Mouse (Mus musculus) right cerebral cortex, postnatal 10 days (tissue): Measurements from ENCODE around the gene Cdr1.

Source experiments
- DNase-seq, 2 experiments: peaks; one replicate each; pipeline ENCODE4 v3.0.0; 2021; ENCODE audit warnings: low spot score in 2 of 2

Cdr1 gene

DNA sequence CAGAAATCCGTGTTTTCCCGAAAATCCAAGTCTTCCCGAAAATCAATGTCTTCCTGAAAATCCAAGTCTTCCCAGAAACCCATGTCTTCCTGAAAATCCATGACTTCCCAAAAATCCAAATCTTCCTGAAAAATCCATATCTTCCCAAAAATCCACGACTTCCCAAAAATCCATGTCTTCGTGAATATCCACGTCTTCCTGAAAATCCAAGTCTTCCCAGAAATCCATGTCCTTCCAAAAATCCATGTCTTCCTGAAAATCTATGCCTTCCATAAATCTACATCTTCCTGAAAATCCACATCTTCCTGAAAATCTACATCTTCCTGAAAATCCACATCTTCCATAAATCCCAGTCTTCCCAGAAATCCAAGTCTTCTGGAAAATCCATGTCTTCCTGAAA is at the start of gene Cdr1:
Gene Cdr1, minus strand, starts transcription at position 101 of the 400 bp plus-strand sequence.
- DNase-seq, result no peak

DNA sequence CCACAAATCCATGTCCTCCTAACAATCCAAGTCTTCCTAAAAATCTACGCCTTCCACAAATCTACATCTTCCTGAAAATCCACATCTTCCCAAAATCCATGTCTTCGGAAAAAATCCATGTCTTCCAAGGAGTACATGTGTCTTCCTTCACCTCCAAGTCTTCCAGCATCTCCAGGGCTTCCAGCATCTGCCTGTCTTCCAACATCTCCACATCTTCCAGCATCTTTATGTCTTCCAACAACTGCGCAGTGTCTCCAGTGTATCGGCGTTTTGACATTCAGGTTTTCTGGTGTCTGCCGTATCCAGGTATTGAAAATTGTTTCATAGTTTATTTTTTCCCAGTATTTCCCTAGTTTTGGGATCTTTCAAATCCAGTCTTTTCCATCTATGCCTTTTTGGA is 511 bp upstream of the Cdr1 start:
- DNase-seq, result no peak

DNA sequence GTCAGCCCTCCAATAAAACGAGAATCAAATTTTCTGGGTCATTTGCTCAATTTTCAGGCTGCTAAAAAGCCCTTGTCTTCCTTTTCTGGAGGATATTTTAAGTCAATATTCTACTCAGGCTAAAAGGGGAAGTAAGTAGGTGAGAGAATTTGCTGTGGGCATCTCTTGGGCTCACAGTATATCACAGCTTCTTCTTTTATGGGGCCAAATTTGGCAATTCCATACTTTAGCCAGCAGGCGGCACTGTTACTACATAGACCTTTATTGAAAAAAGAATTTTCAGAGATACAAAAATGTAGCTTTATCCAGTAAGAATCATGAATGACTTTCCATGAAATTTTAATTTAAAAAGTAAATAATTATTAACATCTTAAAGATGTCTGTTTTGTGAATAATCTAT is 18.8 kb downstream of the Cdr1 start:
- peak in 1 of 2 experiments; percentile 28 for DNase-seq

DNA sequence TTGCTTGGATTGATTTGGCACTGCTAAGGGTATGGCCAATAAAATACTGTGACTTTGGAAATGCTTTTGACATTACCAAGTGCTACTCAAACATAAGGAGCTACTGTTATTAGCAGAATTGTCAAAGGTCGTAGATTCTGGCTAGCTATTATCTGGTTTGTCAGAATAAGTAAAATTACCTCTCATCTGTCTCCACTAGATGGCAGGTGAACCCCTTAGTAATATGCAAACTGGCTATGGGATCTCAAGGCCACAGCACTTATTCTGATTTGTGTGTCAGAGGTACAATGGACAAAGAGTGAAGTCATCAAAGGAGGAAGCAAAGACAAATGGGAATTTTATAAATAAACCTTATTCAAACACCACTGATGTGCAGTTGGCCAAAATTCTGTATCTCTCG is 24.1 kb downstream of the Cdr1 start:
- no peak for DNase-seq

DNA sequence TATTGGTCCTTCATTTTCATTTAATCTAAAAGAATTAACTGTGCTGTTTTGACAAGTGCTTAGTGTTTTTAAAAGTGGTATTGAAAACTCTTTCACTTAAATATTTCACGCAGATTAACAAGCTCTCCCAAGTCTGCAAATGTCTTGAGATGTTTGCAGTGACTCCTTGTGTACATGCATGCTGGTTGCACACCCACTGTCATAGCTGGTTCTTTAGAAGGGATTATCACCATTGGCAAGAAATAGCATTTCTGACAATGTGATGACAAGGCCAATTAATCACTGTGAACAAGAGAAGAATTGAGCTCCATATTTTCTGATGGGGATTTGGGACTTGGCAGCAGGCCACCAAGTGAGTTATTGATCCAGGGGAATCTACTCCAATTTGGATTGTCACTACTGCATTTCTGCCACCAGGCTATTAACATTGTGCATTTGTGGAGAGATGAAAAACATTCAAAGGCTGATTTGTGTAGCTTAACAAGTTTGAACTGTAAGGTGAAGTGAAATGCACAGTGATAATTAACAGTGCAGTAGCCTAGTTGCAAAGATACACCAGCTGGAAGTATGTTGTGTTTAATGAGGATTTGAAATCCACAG is 30.6 kb downstream of the Cdr1 start:
- DNase-seq, result peak in 1 of 2 experiments; percentile 21

DNA sequence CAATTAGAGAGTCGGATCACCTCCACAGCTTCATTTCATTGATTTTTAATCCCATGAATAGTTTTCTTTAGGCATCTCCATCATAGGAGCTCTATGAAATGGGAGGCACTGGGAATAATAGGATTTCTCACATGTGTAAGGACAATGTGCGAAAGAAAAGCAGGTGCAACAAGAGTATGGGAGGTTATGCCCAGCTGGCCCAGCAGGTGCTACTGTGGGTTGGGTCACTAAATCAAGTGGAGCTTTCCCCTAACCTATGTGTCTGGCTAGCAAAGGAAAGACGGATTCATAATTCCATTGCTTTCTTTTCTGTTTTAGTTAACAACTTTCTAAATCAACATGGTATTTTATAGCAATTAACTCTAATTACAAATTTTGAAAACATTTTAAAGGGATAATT is 31.1 kb downstream of the Cdr1 start:
- DNase-seq, result no peak

DNA sequence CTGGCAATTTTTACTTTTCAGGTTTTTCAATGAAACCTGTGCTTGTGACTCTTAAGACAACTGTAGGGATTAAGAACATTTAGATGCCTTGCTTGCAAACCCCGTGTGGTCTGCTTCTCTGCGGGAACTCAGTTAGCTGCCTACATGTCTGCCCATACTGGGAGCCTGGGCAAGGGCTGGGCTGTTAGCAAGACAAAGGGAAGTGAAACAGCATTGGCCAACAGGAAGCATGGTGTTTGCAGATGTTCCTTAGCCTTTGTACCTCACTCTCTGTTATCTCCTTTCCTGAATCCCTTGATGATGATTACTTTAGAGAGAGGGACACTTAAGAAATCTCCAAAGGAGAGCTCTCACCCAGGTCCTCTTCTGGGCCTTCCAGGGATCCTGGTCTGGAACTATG is 38.8 kb downstream of the Cdr1 start:
- no peak for DNase-seq

DNA sequence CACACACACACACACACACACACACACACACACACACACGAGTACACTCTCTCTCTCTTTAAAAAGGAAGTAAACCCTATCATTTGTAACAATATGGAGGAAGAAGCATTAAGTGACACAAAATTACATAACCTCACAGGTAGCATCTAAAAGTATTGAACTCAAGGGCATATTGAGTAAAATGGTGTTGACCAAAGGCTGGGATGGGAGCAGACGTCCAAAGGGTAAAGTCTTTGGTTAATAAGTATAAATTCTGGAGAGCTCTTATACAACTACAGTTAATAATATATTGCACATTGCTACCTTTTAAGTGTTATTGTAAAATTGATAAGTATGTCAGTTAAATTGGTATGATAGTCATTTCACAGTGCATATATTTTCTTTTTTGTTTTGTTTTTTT is 39.9 kb downstream of the Cdr1 start:
- DNase-seq, result no peak

DNA sequence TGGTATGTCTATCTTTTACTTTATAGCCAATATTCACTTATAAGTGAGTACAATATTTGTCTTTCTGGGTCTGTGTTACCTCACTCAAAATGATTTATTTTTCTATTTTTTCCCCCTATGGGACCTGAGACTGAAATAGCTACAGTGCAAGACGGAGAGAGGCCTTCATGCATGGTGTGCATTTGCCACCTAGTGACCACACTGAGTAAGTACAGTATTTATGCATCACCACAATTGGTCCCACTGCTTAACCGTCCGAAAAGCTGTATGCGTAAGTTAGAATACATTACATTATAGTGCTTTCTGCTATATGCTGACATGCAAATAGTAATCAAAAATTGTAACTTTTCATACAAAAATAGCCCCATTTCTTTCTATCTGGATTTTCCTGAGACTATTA is 50.8 kb downstream of the Cdr1 start:
- DNase-seq, result no peak
